Mouse (Mus musculus) stomach, embryonic 16.5 days (tissue): ENCODE measurements around the gene Dctn2. TPM values are rescaled to one million over a fixed set of nuclear protein-coding genes. Genes with fewer than 3 reads are reported as not detected.

Experiments
- ATAC-seq: fragments of 200-750 bp; cut with Nextera tagmentation; 2 replicates; pipeline ENCODE4 v1.8.0; 2017; ENCODE audit warnings: moderate number of reproducible peaks, moderate TSS enrichment; ENCODE audit not compliant: insufficient read depth, low FRiP score
- H3K27ac ChIP-seq: fragments of 300-500 bp; sonication (generic); 2 replicates; pipeline ENCODE4 v1.5.1; 2014; ENCODE audit warnings: low read length
- H3K27me3 ChIP-seq: fragments of 300-500 bp; sonication (generic); 2 replicates; pipeline ENCODE4 v1.6.1; 2014; ENCODE audit warnings: low read length, control low read depth, mixed read lengths; ENCODE audit not compliant: control insufficient read depth, insufficient read depth
- H3K36me3 ChIP-seq: fragments of 300-500 bp; sonication (generic); 2 replicates; pipeline ENCODE4 v1.6.1; 2014; ENCODE audit warnings: low read length; ENCODE audit not compliant: control insufficient read depth, insufficient read depth
- H3K4me1 ChIP-seq: fragments of 300-500 bp; sonication (generic); 2 replicates; pipeline ENCODE4 v1.6.1; 2014; ENCODE audit warnings: low read length, control low read depth, mixed read lengths; ENCODE audit not compliant: control insufficient read depth, insufficient read depth
- H3K4me2 ChIP-seq: fragments of 300-500 bp; sonication (generic); 2 replicates; pipeline ENCODE4 v1.6.1; 2014; ENCODE audit warnings: low read depth, low read length, mixed read lengths
- H3K4me3 ChIP-seq: fragments of 300-500 bp; sonication (generic); replicated peaks from 2 replicates; pipeline ENCODE4 v1.5.1; 2014; ENCODE audit warnings: mild to moderate bottlenecking, low read length
- H3K9ac ChIP-seq: fragments of 300-500 bp; sonication (generic); 2 replicates; pipeline ENCODE4 v1.6.1; 2014; ENCODE audit warnings: low read length
- H3K9me3 ChIP-seq: fragments of 300-500 bp; sonication (generic); replicated peaks from 2 replicates; pipeline ENCODE4 v1.6.1; 2016; ENCODE audit warnings: low read length, control low read depth; ENCODE audit not compliant: control insufficient read depth
- WGBS: fragments of 180-500 bp; shearing (Covaris S2); extraction: QIAGEN DNeasy Blood & Tissue Kit; methylation state at CpG from one replicate; pipeline ENCODE4 v1.1.7; 2014; 5-methylcytosine and 5-hydroxymethylcytosine counted together
- polyA plus RNA-seq: library from polyadenylated mRNA; unstranded; fragments of >200 nt; fragmentation: Nextera tagmentation; extraction: Ambion mirVana; gene quantifications from 2 replicates; pipeline ENCODE4 v1.2.1, GENCODE M21; 2015

Dctn2 gene
- polyA plus RNA-seq, 1 experiment from 2014 or later: 173 TPM

GRCm38 (mm10) chr10:127261706-127262547 lies 4.2 kb upstream of the Dctn2 start:
- peak overlapping the region; percentile 90; the same call in 1 of the 2 replicates for H3K4me2 ChIP-seq
- H3K27ac ChIP-seq: no peak overlapping the region
- H3K9ac ChIP-seq: no peak overlapping the region

GRCm38 (mm10) chr10:127262548-127263398 lies 3.4 kb upstream of the Dctn2 start, which contains the start of gene Kif5a:
Gene Kif5a, minus strand, starts transcription at chr10:127263348.
- 2% methylated on average over 53 of the region's 53 CpGs for WGBS
- peaks cover 7% of the 10 kb centered on the region for H3K4me1 ChIP-seq
- H3K9ac ChIP-seq: peak within 1 kb of the TSS; percentile 63
- ATAC-seq: no peak
- H3K4me3 ChIP-seq: peak within 1 kb of the TSS; percentile 48
- H3K9me3 ChIP-seq: no peaks in the 10 kb centered on the region
- no peak within 1 kb of the TSS for H3K27ac ChIP-seq
- no peaks in the 10 kb centered on the region for H3K36me3 ChIP-seq
- peaks cover 14% of the 10 kb centered on the region for H3K27me3 ChIP-seq
- peak within 1 kb of the TSS; percentile 90 for H3K4me2 ChIP-seq

More at GRCm38 (mm10) chr10:127261706-127262547, 4.2 kb upstream of the Dctn2 start:
- Histone ChIP-seq H3K4me1 (peaks cover 1% of the 10 kb centered on the region), H3K9me3 (no peaks in the 10 kb centered on the region), H3K4me3 (peak overlapping the region; percentile 48; the same call in 1 of the 2 replicates), H3K27me3 (peaks cover 14% of the 10 kb centered on the region), H3K36me3 (no peaks in the 10 kb centered on the region)
- 70% methylated on average over 15 of the region's 15 CpGs for WGBS
- no peak for ATAC-seq

GRCm38 (mm10) chr10:127263631-127264030 lies 2.5 kb upstream of the Dctn2 start:
- no peaks in the 10 kb centered on the region for H3K36me3 ChIP-seq
- H3K4me2 ChIP-seq: no peak overlapping the region
- ATAC-seq: no peak

GRCm38 (mm10) chr10:127264336-127264735 lies 1.8 kb upstream of the Dctn2 start:
- peaks cover 14% of the 10 kb centered on the region for H3K27me3 ChIP-seq
- no peak overlapping the region for H3K27ac ChIP-seq
- 82% methylated on average over 8 of the region's 8 CpGs for WGBS
- peaks cover 11% of the 10 kb centered on the region for H3K4me1 ChIP-seq
- no peaks in the 10 kb centered on the region for H3K36me3 ChIP-seq
- no peaks in the 10 kb centered on the region for H3K9me3 ChIP-seq
- no peak overlapping the region for H3K4me3 ChIP-seq
- H3K4me2 ChIP-seq: no peak overlapping the region
- no peak for ATAC-seq
- H3K9ac ChIP-seq: no peak overlapping the region

More at GRCm38 (mm10) chr10:127263631-127264030, 2.5 kb upstream of the Dctn2 start:
- Histone ChIP-seq H3K9me3 (no peaks in the 10 kb centered on the region), H3K9ac (no peak overlapping the region), H3K27ac (no peak overlapping the region), H3K27me3 (peaks cover 14% of the 10 kb centered on the region), H3K4me1 (peaks cover 11% of the 10 kb centered on the region), H3K4me3 (no peak overlapping the region)
- 68% methylated on average over 3 of the region's 3 CpGs for WGBS

- Histone ChIP-seq H3K9me3 (no peaks in the 10 kb centered on the region), H3K27me3 (peaks cover 14% of the 10 kb centered on the region), H3K36me3 (no peaks in the 10 kb centered on the region), H3K4me1 (peaks cover 11% of the 10 kb centered on the region), H3K4me3 (no peak overlapping the region), H3K4me2 (no peak overlapping the region), H3K27ac (no peak overlapping the region), H3K9ac (no peak overlapping the region)
- WGBS: 65% methylated on average over 4 of the region's 4 CpGs
- no peak for ATAC-seq
Observed at GRCm38 (mm10) chr10:127264971-127265370, 1.2 kb upstream of the Dctn2 start.

GRCm38 (mm10) chr10:127265727-127266111 lies 449 bp upstream of the Dctn2 start:
- no peaks in the 10 kb centered on the region for H3K36me3 ChIP-seq
- H3K27me3 ChIP-seq: peaks cover 14% of the 10 kb centered on the region
- ATAC-seq: no peak
- WGBS: 28% methylated on average over 4 of the region's 4 CpGs
- H3K4me3 ChIP-seq: peak overlapping the region; percentile 91
- H3K27ac ChIP-seq: no peak overlapping the region
- no peak overlapping the region for H3K9ac ChIP-seq
- H3K4me2 ChIP-seq: peak overlapping the region; percentile 28
- peaks cover 11% of the 10 kb centered on the region for H3K4me1 ChIP-seq
- no peaks in the 10 kb centered on the region for H3K9me3 ChIP-seq

GRCm38 (mm10) chr10:127267318-127267717 lies 1.1 kb downstream of the Dctn2 start:
- WGBS: 67% methylated on average over 5 of the region's 5 CpGs
- Histone ChIP-seq H3K4me3 (peak overlapping the region; percentile 91), H3K27ac (no peak overlapping the region), H3K4me1 (peaks cover 11% of the 10 kb centered on the region), H3K36me3 (no peaks in the 10 kb centered on the region), H3K4me2 (peak overlapping the region; percentile 95), H3K9ac (peak overlapping the region; percentile 100), H3K9me3 (no peaks in the 10 kb centered on the region), H3K27me3 (peaks cover 11% of the 10 kb centered on the region)
- no peak for ATAC-seq

GRCm38 (mm10) chr10:127268401-127268800 lies 2.2 kb downstream of the Dctn2 start:
- WGBS: 82% methylated on average over 5 of the region's 5 CpGs
- no peak for ATAC-seq

GRCm38 (mm10) chr10:127269036-127269435 lies 2.9 kb downstream of the Dctn2 start:
- Histone ChIP-seq H3K4me2 (no peak overlapping the region), H3K36me3 (no peaks in the 10 kb centered on the region), H3K27ac (no peak overlapping the region), H3K9me3 (no peaks in the 10 kb centered on the region), H3K27me3 (peaks cover 3% of the 10 kb centered on the region; the same call in 1 of the 2 replicates), H3K4me3 (no peak overlapping the region), H3K4me1 (peaks cover 14% of the 10 kb centered on the region), H3K9ac (no peak overlapping the region)
- no peak for ATAC-seq
- WGBS: 81% methylated on average over 12 of the region's 12 CpGs

More at GRCm38 (mm10) chr10:127268401-127268800, 2.2 kb downstream of the Dctn2 start:
- Histone ChIP-seq H3K4me2 (no peak overlapping the region), H3K4me1 (peaks cover 11% of the 10 kb centered on the region), H3K36me3 (no peaks in the 10 kb centered on the region), H3K9ac (no peak overlapping the region), H3K27me3 (peaks cover 3% of the 10 kb centered on the region; the same call in 1 of the 2 replicates), H3K4me3 (no peak overlapping the region), H3K9me3 (no peaks in the 10 kb centered on the region), H3K27ac (no peak overlapping the region)
